In the genomic region with DNA sequence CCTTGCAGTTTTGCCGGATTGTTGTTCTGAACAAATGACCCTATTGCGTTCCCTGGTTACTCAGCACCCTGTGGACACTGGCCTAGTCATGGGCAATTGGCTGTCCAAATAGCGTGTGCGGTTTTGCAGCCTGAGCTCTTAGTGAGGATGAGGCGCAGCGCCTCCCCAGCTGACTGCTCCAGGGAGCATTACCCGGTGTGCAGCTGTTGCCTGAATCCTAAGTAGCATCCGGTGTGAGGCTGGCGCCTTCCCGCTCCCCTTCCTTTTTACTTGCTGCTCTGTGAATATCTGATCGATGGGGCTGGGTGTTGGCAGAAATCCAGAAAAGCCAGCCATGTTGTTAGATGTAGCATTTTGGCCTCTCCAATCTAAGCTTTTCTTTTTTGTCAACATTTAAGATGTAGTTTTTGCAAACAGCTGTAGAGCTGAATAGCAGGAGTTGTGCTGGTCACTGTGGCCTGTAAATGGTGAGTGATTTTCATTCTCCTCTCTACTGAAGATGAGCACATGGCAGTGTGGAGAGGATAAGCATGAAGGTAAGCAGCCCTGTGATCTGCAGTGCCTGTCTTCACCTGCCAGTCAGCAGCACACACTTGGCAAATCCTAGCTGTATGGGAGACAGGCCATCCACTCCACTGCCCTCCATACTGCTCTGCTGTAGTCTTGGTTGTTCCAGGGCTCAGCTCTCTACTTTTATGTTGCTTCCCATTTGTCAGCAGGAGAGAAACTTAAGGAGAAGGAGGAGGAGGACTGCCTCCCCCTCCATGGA, we compare ENCODE assay signal across 8 mouse cellular contexts.
DNase-seq lines count a peak whose midpoint lies in the region; ATAC-seq and TF ChIP-seq lines count a peak whose summit lies in the region.

No protein-coding gene starts in this region.

- no peak for ATAC-seq in liver, embryonic 12.5 days
- peak; percentile 91 for ATAC-seq in neural tube, embryonic 15.5 days (ENCODE audit: low FRiP score)
- ATAC-seq in inflammation-experienced regulatory T-cells, adult 6 months, result no peak

- H3K4me3 ChIP-seq in liver, embryonic 12.5 days, result no peak overlapping the region
- no peak overlapping the region for H3K4me3 ChIP-seq in brown adipose tissue, adult 24 weeks (ENCODE audit: insufficient read depth, low read depth, low read length)
- no peak overlapping the region for H3K4me3 ChIP-seq in gastrocnemius, adult 2 months
- no peak overlapping the region for H3K4me3 ChIP-seq in neural tube, embryonic 15.5 days (replicated peaks)

- intact Hi-C loops in gastrocnemius, adult 2 months (cut with DNase I), result no loop called here

- no peak for TF ChIP-seq CTCF in gastrocnemius, adult 2 months (IDR thresholded peaks at IDR 0.05)

- no peaks in the 10 kb centered on the region for H3K27me3 ChIP-seq in liver, embryonic 12.5 days (replicated peaks)
- H3K27me3 ChIP-seq in neural tube, embryonic 15.5 days (replicated peaks), result no peaks in the 10 kb centered on the region

- H3K9ac ChIP-seq in liver, embryonic 12.5 days, result no peak overlapping the region
- no peak overlapping the region for H3K9ac ChIP-seq in neural tube, embryonic 15.5 days (replicated peaks)

- no peak overlapping the region for H3K27ac ChIP-seq in liver, embryonic 12.5 days
- peak overlapping the region; percentile 18; the same call in 1 of the 2 replicates for H3K27ac ChIP-seq in brown adipose tissue, adult 24 weeks (replicated peaks; ENCODE audit: low read depth, low read length)
- peak overlapping the region; percentile 16; the same call in 1 of the 2 replicates for H3K27ac ChIP-seq in gastrocnemius, adult 2 months
- H3K27ac ChIP-seq in neural tube, embryonic 15.5 days (replicated peaks), result peak overlapping the region; percentile 74

- H3K4me1 ChIP-seq in liver, embryonic 12.5 days, result peaks cover 12% of the 10 kb centered on the region
- H3K4me1 ChIP-seq in brown adipose tissue, adult 24 weeks (ENCODE audit: control insufficient read depth, insufficient read depth, insufficient read length, low read length), result peaks cover 15% of the 10 kb centered on the region; the same call in 1 of the 2 replicates
- peaks cover 30% of the 10 kb centered on the region for H3K4me1 ChIP-seq in neural tube, embryonic 15.5 days

- no peak overlapping the region for H3K4me2 ChIP-seq in liver, embryonic 12.5 days
- H3K4me2 ChIP-seq in neural tube, embryonic 15.5 days, result 0 out of 2 replicates have a peak overlapping the region, but pooled peaks have one; percentile 14

- H3K36me3 ChIP-seq in liver, embryonic 12.5 days, result peaks cover 23% of the 10 kb centered on the region
- H3K36me3 ChIP-seq in neural tube, embryonic 15.5 days, result no peaks in the 10 kb centered on the region

- H3K9me3 ChIP-seq in liver, embryonic 12.5 days (replicated peaks), result no peaks in the 10 kb centered on the region
- H3K9me3 ChIP-seq in neural tube, embryonic 15.5 days (replicated peaks), result no peaks in the 10 kb centered on the region

- DNase-seq in liver, result peak; percentile 25
- no peak for DNase-seq in gastrocnemius, adult 2 months
- peak; percentile 32 for DNase-seq in kidney, postnatal 14 days
- DNase-seq in adrenal gland, postnatal 4 days (ENCODE audit: low spot score in 2 of 2), result no peak

- WGBS in liver, embryonic 12.5 days (ENCODE audit: insufficient replicate concordance), result 79% methylated on average over 11 of the region's 11 CpGs
- 10% methylated on average over 11 of the region's 11 CpGs for WGBS in neural tube, embryonic 15.5 days

Comparison
In these comparisons a context has a peak if more than half of its experiments do, and no peak if none do; other contexts are left out.
1. DNase-seq: peak in liver (single experiment) and kidney, postnatal 14 days (single experiment); none in gastrocnemius, adult 2 months (single experiment) and adrenal gland, postnatal 4 days (0 of 2).